Mouse (Mus musculus): Measurements from ENCODE around the gene Wdr47.

DNA sequence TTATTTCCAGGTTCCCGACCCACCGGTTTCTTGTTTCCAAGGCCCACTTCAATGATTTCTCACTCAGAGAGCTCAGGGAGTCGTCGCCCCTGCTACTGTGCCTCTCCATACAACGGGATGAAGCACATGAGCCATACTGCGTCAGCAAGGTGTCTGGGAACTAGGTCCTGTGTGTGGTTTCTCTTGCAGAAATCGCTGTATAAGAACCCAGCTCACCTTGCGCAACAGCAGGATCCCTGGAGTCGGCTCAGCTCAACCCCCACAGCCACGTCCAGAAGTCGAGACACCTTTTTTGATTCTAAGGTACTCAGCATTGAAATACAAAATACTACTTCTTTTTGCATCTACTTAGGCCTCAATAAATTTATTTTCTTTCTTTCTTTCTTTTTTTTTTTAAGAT, 48.8 kb upstream of the Wdr47 start:
- TF ChIP-seq EP300 (IDR thresholded peaks at IDR 0.05; ENCODE audit: low read depth) (no peak), CTCF (IDR thresholded peaks at IDR 0.05; ENCODE audit: low read depth) (no peak)

Measured in heart, postnatal 0 days (tissue).